In the genomic region with DNA sequence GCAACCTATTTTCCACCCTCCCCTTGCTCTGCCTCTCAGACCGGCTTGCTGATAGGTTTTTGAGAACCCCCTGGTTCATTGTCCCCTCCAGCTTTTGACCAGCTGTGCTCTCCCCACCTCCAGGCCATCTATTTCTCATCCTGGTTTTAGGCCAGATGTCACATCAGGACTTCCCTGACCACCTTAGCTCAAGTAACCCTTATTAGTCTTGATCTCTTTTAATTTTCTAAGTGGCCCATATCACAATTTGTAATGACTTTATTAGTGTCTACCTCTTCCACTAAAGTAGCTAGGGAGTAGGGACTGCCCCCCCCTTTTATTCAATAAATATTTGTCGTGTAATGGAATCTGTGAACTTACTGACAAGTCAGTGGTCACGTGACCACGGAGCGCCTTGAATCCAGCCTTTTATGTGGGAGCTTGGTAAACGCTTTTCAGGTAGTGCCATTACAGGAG, we compare ENCODE assay signal across 7 mouse cellular contexts. TPM values are rescaled to one million over a fixed set of nuclear protein-coding genes. Genes with fewer than 3 reads are reported as not detected.
A peak's percentile ranks its signal among the peaks of the same experiment; 100 is the strongest.
DNase-seq lines count a peak whose midpoint lies in the region; ATAC-seq and TF ChIP-seq lines count a peak whose summit lies in the region.

No protein-coding gene starts in this region.

- peaks cover 47% of the 10 kb centered on the region for H3K36me3 ChIP-seq in embryonic facial prominence, embryonic 10.5 days (replicated peaks)
- peaks cover 8% of the 10 kb centered on the region for H3K36me3 ChIP-seq in lung, postnatal 0 days (ENCODE audit: insufficient read depth, low read length)
- H3K36me3 ChIP-seq in stomach, embryonic 16.5 days (ENCODE audit: control insufficient read depth, insufficient read depth, low read length) = peaks cover 9% of the 10 kb centered on the region; the same call in 1 of the 2 replicates

- H3K9ac ChIP-seq in lung, postnatal 0 days (replicated peaks; ENCODE audit: low read depth) = peak overlapping the region; percentile 77
- H3K9ac ChIP-seq in stomach, embryonic 16.5 days (ENCODE audit: low read length) = peak overlapping the region; percentile 86

- no peaks in the 10 kb centered on the region for H3K9me3 ChIP-seq in embryonic facial prominence, embryonic 10.5 days
- no peaks in the 10 kb centered on the region for H3K9me3 ChIP-seq in lung, postnatal 0 days (ENCODE audit: low read length)
- H3K9me3 ChIP-seq in stomach, embryonic 16.5 days (replicated peaks; ENCODE audit: control insufficient read depth, low read length) = no peaks in the 10 kb centered on the region

- peak; percentile 44 for ATAC-seq in inflammation-experienced regulatory T-cells, adult 6 months
- no peak for ATAC-seq in lung, postnatal 0 days
- ATAC-seq in stomach, embryonic 16.5 days (ENCODE audit: insufficient read depth, low FRiP score) = peak; percentile 18; the same call in 1 of the 2 replicates

- H3K4me2 ChIP-seq in lung, postnatal 0 days (replicated peaks; ENCODE audit: low read depth, low read length) = peak overlapping the region; percentile 66
- peak overlapping the region; percentile 82 for H3K4me2 ChIP-seq in stomach, embryonic 16.5 days (ENCODE audit: low read depth, low read length)

- WGBS in embryonic facial prominence, embryonic 10.5 days = 3% methylated on average over 6 of the region's 6 CpGs
- under 1% methylated on average over 6 of the region's 6 CpGs for whole genome bisulfite sequencing in lung, postnatal 0 days
- 2% methylated on average over 6 of the region's 6 CpGs for WGBS in stomach, embryonic 16.5 days

- peak overlapping the region; percentile 92 for H3K4me3 ChIP-seq in embryonic facial prominence, embryonic 10.5 days
- peak overlapping the region; percentile 74 for H3K4me3 ChIP-seq in lung, postnatal 0 days (ENCODE audit: low read depth, low read length)
- peak overlapping the region; percentile 82 for H3K4me3 ChIP-seq in stomach, embryonic 16.5 days (replicated peaks; ENCODE audit: low read length)

- no peaks in the 10 kb centered on the region for H3K27me3 ChIP-seq in embryonic facial prominence, embryonic 10.5 days (replicated peaks; ENCODE audit: low read depth, poor library complexity, severe bottlenecking)
- H3K27me3 ChIP-seq in lung, postnatal 0 days (replicated peaks; ENCODE audit: insufficient read depth, low read length) = no peaks in the 10 kb centered on the region
- H3K27me3 ChIP-seq in stomach, embryonic 16.5 days (ENCODE audit: control insufficient read depth, insufficient read depth, low read length) = no peaks in the 10 kb centered on the region

- H3K27ac ChIP-seq in embryonic facial prominence, embryonic 10.5 days (replicated peaks) = peak overlapping the region; percentile 92
- peak overlapping the region; percentile 91 for H3K27ac ChIP-seq in lung, postnatal 0 days (ENCODE audit: low read length)
- peak overlapping the region; percentile 95 for H3K27ac ChIP-seq in stomach, embryonic 16.5 days (ENCODE audit: low read length)

- DNase-seq in 416B (ENCODE audit: low read depth) = peak; percentile 87
- peak; percentile 84 for DNase-seq in CD4-positive helper T cell, adult 2 months (ENCODE audit: low read depth, low spot score)
- DNase-seq in embryonic facial prominence, embryonic 10.5 days (ENCODE audit: low spot score) = peak; percentile 54
- peak; percentile 86 for DNase-seq in lung, postnatal 0 days (ENCODE audit: low spot score)
- no peak for DNase-seq in urinary bladder, postnatal 25 days (ENCODE audit: low spot score)

- TF ChIP-seq EP300 in lung, postnatal 0 days (IDR thresholded peaks at IDR 0.05) = no peak

- no peak for TF ChIP-seq CTCF in lung, postnatal 0 days (IDR thresholded peaks at IDR 0.05)

- H3K4me1 ChIP-seq in embryonic facial prominence, embryonic 10.5 days = peaks cover 22% of the 10 kb centered on the region
- H3K4me1 ChIP-seq in lung, postnatal 0 days (ENCODE audit: insufficient read depth, low read depth, low read length) = peaks cover 7% of the 10 kb centered on the region; the same call in 1 of the 2 replicates
- peaks cover 9% of the 10 kb centered on the region for H3K4me1 ChIP-seq in stomach, embryonic 16.5 days (ENCODE audit: control insufficient read depth, insufficient read depth, low read length)

RNA-seq across cellular contexts. Expression of a gene that starts 0.7 kb away (rescaled TPM):
- polyA plus RNA-seq in embryonic facial prominence, embryonic 10.5 days (2016; fragmentation: Nextera tagmentation; extraction: Ambion mirVana) = 46.7 and 47.3 TPM in 2 replicates
- 10 to 100 TPM; 11.3 to 26.1 (median 20.0) TPM for polyA plus RNA-seq in inflammation-experienced regulatory T-cells, adult 6 months (2017; shearing (Covaris generic))
- 39.5 and 39.6 TPM in 2 replicates for polyA plus RNA-seq in lung, postnatal 0 days (2015; fragmentation: Nextera tagmentation; extraction: Ambion mirVana)
- polyA plus RNA-seq in stomach, embryonic 16.5 days (2015; fragmentation: Nextera tagmentation; extraction: Ambion mirVana) = 37.2 and 39.0 TPM in 2 replicates

RNA-seq across cellular contexts. Expression of a gene that starts 8.3 kb away (rescaled TPM):
- polyA plus RNA-seq in embryonic facial prominence, embryonic 10.5 days (2016; fragmentation: Nextera tagmentation; extraction: Ambion mirVana) = 3.1 and 3.8 TPM in 2 replicates
- polyA plus RNA-seq in inflammation-experienced regulatory T-cells, adult 6 months (2017; shearing (Covaris generic)) = 10 to 100 TPM in 1 of 3 experiments, 1 to 10 TPM in 2; 3.2 to 22.7 (median 3.4) TPM
- 4.9 and 5.7 TPM in 2 replicates for polyA plus RNA-seq in lung, postnatal 0 days (2015; fragmentation: Nextera tagmentation; extraction: Ambion mirVana)
- 2.8 and 3.1 TPM in 2 replicates for polyA plus RNA-seq in stomach, embryonic 16.5 days (2015; fragmentation: Nextera tagmentation; extraction: Ambion mirVana)

RNA-seq across cellular contexts. Expression of a gene that starts 8.5 kb away (rescaled TPM):
- polyA plus RNA-seq in embryonic facial prominence, embryonic 10.5 days (2016; fragmentation: Nextera tagmentation; extraction: Ambion mirVana) = 28.9 and 30.1 TPM in 2 replicates
- 10 to 100 TPM; 20.3 to 25.7 (median 20.4) TPM for polyA plus RNA-seq in inflammation-experienced regulatory T-cells, adult 6 months (2017; shearing (Covaris generic))
- polyA plus RNA-seq in lung, postnatal 0 days (2015; fragmentation: Nextera tagmentation; extraction: Ambion mirVana) = 28.6 and 30.5 TPM in 2 replicates
- 28.5 and 30.5 TPM in 2 replicates for polyA plus RNA-seq in stomach, embryonic 16.5 days (2015; fragmentation: Nextera tagmentation; extraction: Ambion mirVana)

RNA-seq across cellular contexts. Expression of a gene that starts 20.8 kb away (rescaled TPM):
- polyA plus RNA-seq in embryonic facial prominence, embryonic 10.5 days (2016; fragmentation: Nextera tagmentation; extraction: Ambion mirVana) = 212 and 216 TPM in 2 replicates
- 10 to 100 TPM; 78.8 to 96.7 (median 81.2) TPM for polyA plus RNA-seq in inflammation-experienced regulatory T-cells, adult 6 months (2017; shearing (Covaris generic))
- polyA plus RNA-seq in lung, postnatal 0 days (2015; fragmentation: Nextera tagmentation; extraction: Ambion mirVana) = 81.8 and 84.7 TPM in 2 replicates
- 142 and 149 TPM in 2 replicates for polyA plus RNA-seq in stomach, embryonic 16.5 days (2015; fragmentation: Nextera tagmentation; extraction: Ambion mirVana)

RNA-seq across cellular contexts. Expression of a gene that starts 23.0 kb away (rescaled TPM):
- polyA plus RNA-seq in embryonic facial prominence, embryonic 10.5 days (2016; fragmentation: Nextera tagmentation; extraction: Ambion mirVana) = 116 TPM in 2 replicates
- polyA plus RNA-seq in inflammation-experienced regulatory T-cells, adult 6 months (2017; shearing (Covaris generic)) = 10 to 100 TPM; 58.8 to 59.6 (median 59.4) TPM
- polyA plus RNA-seq in lung, postnatal 0 days (2015; fragmentation: Nextera tagmentation; extraction: Ambion mirVana) = 41.4 and 45.7 TPM in 2 replicates
- 105 and 108 TPM in 2 replicates for polyA plus RNA-seq in stomach, embryonic 16.5 days (2015; fragmentation: Nextera tagmentation; extraction: Ambion mirVana)
